Mouse (Mus musculus): ENCODE measurements around the gene Sla2. TPM values are rescaled to one million over a fixed set of nuclear protein-coding genes. Genes with fewer than 3 reads are reported as not detected.
"Not testable (repeated sequence)": the region's sequence is repeated elsewhere in the genome, so short reads cannot be mapped to it uniquely, and the experiment has no call there.

Gene Sla2
- polyA plus RNA-seq, 1 experiment from 2014 or later: not detected

GRCm38 (mm10) chr2:156858671-156859070 is 28.3 kb downstream of the Sla2 start:
- no peak overlapping the region for H3K4me3 ChIP-seq
- no peaks in the 10 kb centered on the region for H3K9me3 ChIP-seq
- H3K4me1 ChIP-seq (replicated peaks): peaks cover 24% of the 10 kb centered on the region
- ATAC-seq (ENCODE audit: low read depth): no peak
- H3K36me3 ChIP-seq: peaks cover 20% of the 10 kb centered on the region
- H3K27ac ChIP-seq (replicated peaks): no peak overlapping the region
- 87% methylated on average over 7 of the region's 7 CpGs for WGBS
- no peaks in the 10 kb centered on the region for H3K27me3 ChIP-seq
- no peak overlapping the region for H3K9ac ChIP-seq
- H3K4me2 ChIP-seq: no peak overlapping the region

- no peak for ATAC-seq (ENCODE audit: low read depth)
- H3K4me1 ChIP-seq (replicated peaks): peaks cover 22% of the 10 kb centered on the region
- H3K9ac ChIP-seq: no peak within 1 kb of the TSS
- H3K27ac ChIP-seq (replicated peaks): no peak within 1 kb of the TSS
- no peak within 1 kb of the TSS for H3K4me2 ChIP-seq
- no peak within 1 kb of the TSS for H3K4me3 ChIP-seq
- no peaks in the 10 kb centered on the region for H3K9me3 ChIP-seq
- H3K27me3 ChIP-seq: no peaks in the 10 kb centered on the region
- H3K36me3 ChIP-seq: peaks cover 23% of the 10 kb centered on the region
- 88% methylated on average over 2 of the region's 2 CpGs for WGBS
These were observed 29.2 kb downstream of the Sla2 start, which contains the start of gene 4930518I15Rik for GRCm38 (mm10) chr2:156857835-156858234. 4930518I15Rik (minus strand) TSS chr2:156857946.

- H3K4me2 ChIP-seq: no peak overlapping the region
- no peaks in the 10 kb centered on the region for H3K9me3 ChIP-seq
- H3K4me3 ChIP-seq: no peak overlapping the region
- WGBS: 81% methylated on average over 3 of the region's 3 CpGs
- ATAC-seq (ENCODE audit: low read depth): no peak
- no peak overlapping the region for H3K9ac ChIP-seq
- no peaks in the 10 kb centered on the region for H3K27me3 ChIP-seq
- H3K36me3 ChIP-seq: peaks cover 27% of the 10 kb centered on the region
- peaks cover 22% of the 10 kb centered on the region for H3K4me1 ChIP-seq (replicated peaks)
- no peak overlapping the region for H3K27ac ChIP-seq (replicated peaks)
These were observed 29.6 kb downstream of the Sla2 start for GRCm38 (mm10) chr2:156857385-156857791.

- Histone ChIP-seq H3K36me3 (peaks cover 38% of the 10 kb centered on the region), H3K27ac (replicated peaks) (no peak overlapping the region), H3K9ac (no peak overlapping the region), H3K4me2 (no peak overlapping the region), H3K4me3 (no peak overlapping the region), H3K9me3 (no peaks in the 10 kb centered on the region), H3K27me3 (no peaks in the 10 kb centered on the region), H3K4me1 (replicated peaks) (peaks cover 15% of the 10 kb centered on the region)
- whole genome bisulfite sequencing: 91% methylated on average over 1 of the region's 1 CpGs
- ATAC-seq (ENCODE audit: low read depth): no peak
These were observed 30.7 kb downstream of the Sla2 start for GRCm38 (mm10) chr2:156856311-156856710.

GRCm38 (mm10) chr2:156853999-156854771 is 32.8 kb downstream of the Sla2 start:
- WGBS: 47% methylated on average over 13 of the region's 13 CpGs
- not testable (repeated sequence) for H3K4me2 ChIP-seq; H3K27me3 ChIP-seq; H3K9me3 ChIP-seq; H3K27ac ChIP-seq (replicated peaks); H3K4me3 ChIP-seq; H3K4me1 ChIP-seq (replicated peaks); H3K9ac ChIP-seq
- peak; percentile 69; the same call in 1 of the 2 replicates for ATAC-seq (ENCODE audit: low read depth)
- peaks cover 46% of the 10 kb centered on the region for H3K36me3 ChIP-seq

- not testable (repeated sequence) for H3K27me3 ChIP-seq; H3K4me2 ChIP-seq; H3K9ac ChIP-seq; H3K9me3 ChIP-seq; H3K27ac ChIP-seq (replicated peaks); H3K4me3 ChIP-seq; H3K4me1 ChIP-seq (replicated peaks)
- H3K36me3 ChIP-seq: peaks cover 51% of the 10 kb centered on the region
- ATAC-seq (ENCODE audit: low read depth): peak; percentile 51
- WGBS: 65% methylated on average over 8 of the region's 13 CpGs
These were observed 33.4 kb downstream of the Sla2 start for GRCm38 (mm10) chr2:156853584-156853983.

- Histone ChIP-seq H3K27ac (replicated peaks) (no peak overlapping the region), H3K9me3 (no peaks in the 10 kb centered on the region), H3K27me3 (no peaks in the 10 kb centered on the region), H3K4me1 (replicated peaks) (peaks cover 23% of the 10 kb centered on the region), H3K4me2 (no peak overlapping the region), H3K4me3 (no peak overlapping the region), H3K36me3 (peaks cover 40% of the 10 kb centered on the region), H3K9ac (no peak overlapping the region)
- 89% methylated on average over 5 of the region's 5 CpGs for WGBS
- ATAC-seq (ENCODE audit: low read depth): no peak
These were observed 36.5 kb downstream of the Sla2 start for GRCm38 (mm10) chr2:156850505-156850904.

- no peak overlapping the region for H3K27ac ChIP-seq (replicated peaks)
- H3K4me3 ChIP-seq: no peak overlapping the region
- 78% methylated on average over 6 of the region's 6 CpGs for WGBS
- H3K9ac ChIP-seq: 0 out of 2 replicates have a peak overlapping the region, but pooled peaks have one; percentile 22
- no peak overlapping the region for H3K4me2 ChIP-seq
- H3K9me3 ChIP-seq: no peaks in the 10 kb centered on the region
- ATAC-seq (ENCODE audit: low read depth): no peak
- H3K27me3 ChIP-seq: no peaks in the 10 kb centered on the region
- peaks cover 41% of the 10 kb centered on the region for H3K4me1 ChIP-seq (replicated peaks)
- peaks cover 40% of the 10 kb centered on the region for H3K36me3 ChIP-seq
These were observed 38.3 kb downstream of the Sla2 start for GRCm38 (mm10) chr2:156848526-156849182.

- no peak overlapping the region for H3K4me3 ChIP-seq
- H3K27ac ChIP-seq (replicated peaks): no peak overlapping the region
- H3K36me3 ChIP-seq: peaks cover 36% of the 10 kb centered on the region
- no peak overlapping the region for H3K4me2 ChIP-seq
- H3K9me3 ChIP-seq: no peaks in the 10 kb centered on the region
- ATAC-seq (ENCODE audit: low read depth): no peak
- 47% methylated on average over 6 of the region's 6 CpGs for WGBS
- H3K4me1 ChIP-seq (replicated peaks): peaks cover 51% of the 10 kb centered on the region
- no peaks in the 10 kb centered on the region for H3K27me3 ChIP-seq
- 0 out of 2 replicates have a peak overlapping the region, but pooled peaks have one; percentile 28 for H3K9ac ChIP-seq
These were observed 39.3 kb downstream of the Sla2 start for GRCm38 (mm10) chr2:156847653-156848052.

- Histone ChIP-seq H3K27ac (replicated peaks) (peak overlapping the region; percentile 67), H3K9me3 (no peaks in the 10 kb centered on the region), H3K27me3 (peaks cover 15% of the 10 kb centered on the region; the same call in 1 of the 2 replicates), H3K36me3 (peaks cover 10% of the 10 kb centered on the region), H3K4me1 (replicated peaks) (peaks cover 80% of the 10 kb centered on the region), H3K9ac (no peak overlapping the region), H3K4me2 (no peak overlapping the region), H3K4me3 (no peak overlapping the region)
- 29% methylated on average over 10 of the region's 10 CpGs for WGBS
- ATAC-seq (ENCODE audit: low read depth): no peak
These were observed 42.3 kb downstream of the Sla2 start for GRCm38 (mm10) chr2:156844715-156845114.

- Histone ChIP-seq H3K36me3 (peaks cover 5% of the 10 kb centered on the region; the same call in 1 of the 2 replicates), H3K4me3 (no peak overlapping the region), H3K27me3 (peaks cover 21% of the 10 kb centered on the region; the same call in 1 of the 2 replicates), H3K4me2 (peak overlapping the region; percentile 87), H3K9ac (no peak overlapping the region), H3K4me1 (replicated peaks) (peaks cover 85% of the 10 kb centered on the region), H3K27ac (replicated peaks) (no peak overlapping the region), H3K9me3 (no peaks in the 10 kb centered on the region)
- 59% methylated on average over 10 of the region's 10 CpGs for WGBS
- no peak for ATAC-seq (ENCODE audit: low read depth)
These were observed 43.7 kb downstream of the Sla2 start for GRCm38 (mm10) chr2:156843331-156843730.

GRCm38 (mm10) chr2:156842711-156843110 is 44.3 kb downstream of the Sla2 start:
- 11% methylated on average over 11 of the region's 11 CpGs for WGBS
- H3K9ac ChIP-seq: peak overlapping the region; percentile 72; the same call in 1 of the 2 replicates
- H3K4me1 ChIP-seq (replicated peaks): peaks cover 79% of the 10 kb centered on the region
- peaks cover 21% of the 10 kb centered on the region; the same call in 1 of the 2 replicates for H3K27me3 ChIP-seq
- H3K27ac ChIP-seq (replicated peaks): peak overlapping the region; percentile 76
- no peak for ATAC-seq (ENCODE audit: low read depth)
- H3K9me3 ChIP-seq: no peaks in the 10 kb centered on the region
- H3K4me3 ChIP-seq: peak overlapping the region; percentile 61
- peaks cover 5% of the 10 kb centered on the region; the same call in 1 of the 2 replicates for H3K36me3 ChIP-seq
- H3K4me2 ChIP-seq: peak overlapping the region; percentile 87
